Mouse (Mus musculus) liver, embryonic 15.5 days (tissue): ENCODE results near the gene Rpgrip1l. TPM values are rescaled to one million over a fixed set of nuclear protein-coding genes. Genes with fewer than 3 reads are reported as not detected.

ENCODE experiments used
- ATAC-seq: fragments of 200-750 bp; cut with Nextera tagmentation; 2 replicates; pipeline ENCODE4 v1.8.0; 2017; ENCODE audit warnings: moderate number of reproducible peaks, mild to moderate bottlenecking, moderate library complexity; ENCODE audit not compliant: insufficient read depth
- H3K27ac ChIP-seq: fragments of 300-500 bp; sonication (generic); replicated peaks from 2 replicates; pipeline ENCODE4 v1.5.1; 2015; ENCODE audit warnings: mild to moderate bottlenecking, inconsistent platforms
- H3K27me3 ChIP-seq: fragments of 300-500 bp; sonication (generic); 2 replicates; pipeline ENCODE4 v1.6.1; 2015; ENCODE audit warnings: mild to moderate bottlenecking, inconsistent platforms
- H3K36me3 ChIP-seq: fragments of 300-500 bp; sonication (generic); replicated peaks from 2 replicates; pipeline ENCODE4 v1.6.1; 2015; ENCODE audit warnings: moderate library complexity, mild to moderate bottlenecking, inconsistent platforms
- H3K4me1 ChIP-seq: fragments of 300-500 bp; sonication (generic); replicated peaks from 2 replicates; pipeline ENCODE4 v1.6.1; 2015; ENCODE audit warnings: inconsistent platforms
- H3K4me2 ChIP-seq: fragments of 300-500 bp; sonication (generic); 2 replicates; pipeline ENCODE4 v1.6.1; 2015; ENCODE audit warnings: moderate library complexity, mild to moderate bottlenecking, inconsistent platforms
- H3K4me3 ChIP-seq: fragments of 300-500 bp; sonication (generic); replicated peaks from 2 replicates; pipeline ENCODE4 v1.5.1; 2015; ENCODE audit warnings: mild to moderate bottlenecking, inconsistent platforms
- H3K9ac ChIP-seq: fragments of 300-500 bp; sonication (generic); 2 replicates; pipeline ENCODE4 v1.6.1; 2015; ENCODE audit warnings: moderate library complexity, mild to moderate bottlenecking, inconsistent platforms
- H3K9me3 ChIP-seq: fragments of 300-500 bp; sonication (generic); replicated peaks from 2 replicates; pipeline ENCODE4 v1.6.1; 2016; ENCODE audit warnings: inconsistent platforms
- WGBS: fragments of 180-500 bp; shearing (Covaris S2); methylation state at CpG from one replicate; pipeline ENCODE4 v1.1.7; 2015; ENCODE audit warnings: mixed read lengths; ENCODE audit not compliant: insufficient replicate concordance; 5-methylcytosine and 5-hydroxymethylcytosine counted together
- polyA plus RNA-seq: library from polyadenylated mRNA; unstranded; fragments of >200 nt; fragmentation: Nextera tagmentation; extraction: Ambion mirVana; gene quantifications from 2 replicates; pipeline ENCODE4 v1.2.1, GENCODE M21; 2015

The Rpgrip1l gene
- polyA plus RNA-seq, 1 experiment from 2014 or later = 2.7 TPM

GRCm38 (mm10) chr8:91350628-91351027 is 37.6 kb upstream of the Rpgrip1l start:
- Histone ChIP-seq H3K27me3 (no peaks in the 10 kb centered on the region), H3K9ac (no peak overlapping the region), H3K4me1 (peaks cover 33% of the 10 kb centered on the region), H3K9me3 (no peaks in the 10 kb centered on the region), H3K4me3 (no peak overlapping the region), H3K36me3 (no peaks in the 10 kb centered on the region), H3K4me2 (no peak overlapping the region), H3K27ac (no peak overlapping the region)
- no peak for ATAC-seq
- 78% methylated on average over 7 of the region's 7 CpGs for WGBS

- Histone ChIP-seq H3K36me3 (no peaks in the 10 kb centered on the region), H3K9ac (no peak overlapping the region), H3K4me1 (peaks cover 33% of the 10 kb centered on the region), H3K4me3 (no peak overlapping the region), H3K9me3 (no peaks in the 10 kb centered on the region), H3K27ac (no peak overlapping the region), H3K27me3 (no peaks in the 10 kb centered on the region), H3K4me2 (no peak overlapping the region)
- WGBS = 74% methylated on average over 7 of the region's 7 CpGs
- no peak for ATAC-seq
Observed at GRCm38 (mm10) chr8:91349816-91350215, 36.8 kb upstream of the Rpgrip1l start.

- H3K4me1 ChIP-seq = peaks cover 30% of the 10 kb centered on the region
- ATAC-seq = no peak
- 71% methylated on average over 6 of the region's 6 CpGs for WGBS
- H3K9ac ChIP-seq = no peak overlapping the region
- no peaks in the 10 kb centered on the region for H3K27me3 ChIP-seq
- no peak overlapping the region for H3K4me3 ChIP-seq
- H3K27ac ChIP-seq = no peak overlapping the region
- H3K36me3 ChIP-seq = no peaks in the 10 kb centered on the region
- H3K4me2 ChIP-seq = no peak overlapping the region
- no peaks in the 10 kb centered on the region for H3K9me3 ChIP-seq
Observed at GRCm38 (mm10) chr8:91347595-91347994, 34.5 kb upstream of the Rpgrip1l start.

GRCm38 (mm10) chr8:91347146-91347545 is 34.1 kb upstream of the Rpgrip1l start:
- Histone ChIP-seq H3K27me3 (no peaks in the 10 kb centered on the region), H3K4me1 (peaks cover 29% of the 10 kb centered on the region), H3K36me3 (no peaks in the 10 kb centered on the region), H3K9ac (no peak overlapping the region), H3K4me2 (no peak overlapping the region), H3K27ac (no peak overlapping the region), H3K9me3 (no peaks in the 10 kb centered on the region), H3K4me3 (no peak overlapping the region)
- ATAC-seq = no peak
- WGBS = 64% methylated on average over 10 of the region's 10 CpGs

- peaks cover 19% of the 10 kb centered on the region for H3K4me1 ChIP-seq
- no peak overlapping the region for H3K4me3 ChIP-seq
- WGBS = 61% methylated on average over 11 of the region's 11 CpGs
- no peak overlapping the region for H3K27ac ChIP-seq
- H3K36me3 ChIP-seq = no peaks in the 10 kb centered on the region
- no peak overlapping the region for H3K4me2 ChIP-seq
- H3K9ac ChIP-seq = no peak overlapping the region
- ATAC-seq = no peak
- no peaks in the 10 kb centered on the region for H3K27me3 ChIP-seq
- no peaks in the 10 kb centered on the region for H3K9me3 ChIP-seq
Observed at GRCm38 (mm10) chr8:91344659-91345058, 31.6 kb upstream of the Rpgrip1l start.

- Histone ChIP-seq H3K36me3 (no peaks in the 10 kb centered on the region), H3K9me3 (no peaks in the 10 kb centered on the region), H3K4me3 (no peak overlapping the region), H3K4me1 (peaks cover 17% of the 10 kb centered on the region), H3K27me3 (no peaks in the 10 kb centered on the region), H3K9ac (no peak overlapping the region), H3K27ac (no peak overlapping the region), H3K4me2 (no peak overlapping the region)
- ATAC-seq = no peak
- WGBS = 65% methylated on average over 5 of the region's 5 CpGs
Observed at GRCm38 (mm10) chr8:91342798-91343197, 29.7 kb upstream of the Rpgrip1l start.

GRCm38 (mm10) chr8:91342196-91342595 is 29.1 kb upstream of the Rpgrip1l start:
- H3K4me2 ChIP-seq = no peak overlapping the region
- no peaks in the 10 kb centered on the region for H3K9me3 ChIP-seq
- H3K4me3 ChIP-seq = no peak overlapping the region
- H3K4me1 ChIP-seq = peaks cover 12% of the 10 kb centered on the region; the same call in 1 of the 2 replicates
- H3K27ac ChIP-seq = no peak overlapping the region
- no peaks in the 10 kb centered on the region for H3K36me3 ChIP-seq
- WGBS = 62% methylated on average over 5 of the region's 5 CpGs
- H3K27me3 ChIP-seq = no peaks in the 10 kb centered on the region
- no peak overlapping the region for H3K9ac ChIP-seq
- no peak for ATAC-seq

- ATAC-seq = no peak
- H3K9ac ChIP-seq = no peak overlapping the region
- WGBS = 71% methylated on average over 1 of the region's 1 CpGs
Observed at GRCm38 (mm10) chr8:91340746-91341145, 27.7 kb upstream of the Rpgrip1l start.

GRCm38 (mm10) chr8:91339651-91340050 is 26.6 kb upstream of the Rpgrip1l start:
- ATAC-seq = no peak
- Histone ChIP-seq H3K9ac (no peak overlapping the region), H3K9me3 (no peaks in the 10 kb centered on the region), H3K27me3 (no peaks in the 10 kb centered on the region), H3K4me3 (no peak overlapping the region), H3K27ac (no peak overlapping the region), H3K4me1 (0 out of 2 replicates have a peak, but pooled peaks cover 11% of the 10 kb centered on the region), H3K36me3 (no peaks in the 10 kb centered on the region), H3K4me2 (no peak overlapping the region)
- 78% methylated on average over 8 of the region's 8 CpGs for WGBS

More at GRCm38 (mm10) chr8:91340746-91341145, 27.7 kb upstream of the Rpgrip1l start:
- Histone ChIP-seq H3K9me3 (no peaks in the 10 kb centered on the region), H3K36me3 (no peaks in the 10 kb centered on the region), H3K4me2 (no peak overlapping the region), H3K4me1 (0 out of 2 replicates have a peak, but pooled peaks cover 11% of the 10 kb centered on the region), H3K4me3 (no peak overlapping the region), H3K27ac (no peak overlapping the region), H3K27me3 (no peaks in the 10 kb centered on the region)

GRCm38 (mm10) chr8:91338389-91339154 is 25.5 kb upstream of the Rpgrip1l start:
- no peaks in the 10 kb centered on the region for H3K27me3 ChIP-seq
- H3K4me3 ChIP-seq = no peak overlapping the region
- no peak overlapping the region for H3K4me2 ChIP-seq
- 0 out of 2 replicates have a peak, but pooled peaks cover 11% of the 10 kb centered on the region for H3K4me1 ChIP-seq
- H3K9me3 ChIP-seq = no peaks in the 10 kb centered on the region
- no peak for ATAC-seq
- H3K36me3 ChIP-seq = no peaks in the 10 kb centered on the region
- H3K9ac ChIP-seq = no peak overlapping the region
- no peak overlapping the region for H3K27ac ChIP-seq
- 70% methylated on average over 6 of the region's 6 CpGs for WGBS

GRCm38 (mm10) chr8:91329461-91329850 is 16.4 kb upstream of the Rpgrip1l start:
- Histone ChIP-seq H3K4me2 (no peak overlapping the region), H3K9me3 (no peaks in the 10 kb centered on the region), H3K4me3 (no peak overlapping the region), H3K9ac (no peak overlapping the region), H3K36me3 (no peaks in the 10 kb centered on the region), H3K27ac (peak overlapping the region; percentile 49), H3K27me3 (no peaks in the 10 kb centered on the region), H3K4me1 (peaks cover 31% of the 10 kb centered on the region)
- WGBS = 45% methylated on average over 6 of the region's 6 CpGs
- no peak for ATAC-seq

- no peak for ATAC-seq
- Histone ChIP-seq H3K4me1 (peaks cover 31% of the 10 kb centered on the region), H3K4me3 (no peak overlapping the region), H3K36me3 (no peaks in the 10 kb centered on the region), H3K9me3 (no peaks in the 10 kb centered on the region), H3K27ac (peak overlapping the region; percentile 49; the same call in 1 of the 2 replicates), H3K27me3 (no peaks in the 10 kb centered on the region), H3K4me2 (no peak overlapping the region), H3K9ac (no peak overlapping the region)
- WGBS = 74% methylated on average over 9 of the region's 9 CpGs
Observed at GRCm38 (mm10) chr8:91329056-91329455, 16.0 kb upstream of the Rpgrip1l start.
